Mouse (Mus musculus) liver, embryonic 13.5 days (tissue): ENCODE data around the gene AL607142.1. TPM values are rescaled to one million over a fixed set of nuclear protein-coding genes. Genes with fewer than 3 reads are reported as not detected.

Experiments used
- ATAC-seq: fragments of 200-750 bp; cut with Nextera tagmentation; 2 replicates; pipeline ENCODE4 v1.8.0; 2017; ENCODE audit warnings: low read depth, mild to moderate bottlenecking, moderate number of reproducible peaks, moderate library complexity
- DNase-seq: peaks from one replicate; pipeline ENCODE4 v3.0.0; 2022
- H3K27ac ChIP-seq: fragments of 300-500 bp; sonication (generic); 2 replicates; pipeline ENCODE4 v1.5.1; 2015; ENCODE audit warnings: moderate library complexity, mild to moderate bottlenecking, inconsistent platforms
- H3K27me3 ChIP-seq: fragments of 300-500 bp; sonication (generic); 2 replicates; pipeline ENCODE4 v1.6.1; 2015; ENCODE audit warnings: mild to moderate bottlenecking, inconsistent platforms
- H3K36me3 ChIP-seq: fragments of 300-500 bp; sonication (generic); 2 replicates; pipeline ENCODE4 v1.6.1; 2015; ENCODE audit warnings: mild to moderate bottlenecking, inconsistent platforms
- H3K4me1 ChIP-seq: fragments of 300-500 bp; sonication (generic); replicated peaks from 2 replicates; pipeline ENCODE4 v1.6.1; 2015; ENCODE audit warnings: inconsistent platforms
- H3K4me2 ChIP-seq: fragments of 300-500 bp; sonication (generic); 2 replicates; pipeline ENCODE4 v1.6.1; 2015; ENCODE audit warnings: inconsistent platforms, mild to moderate bottlenecking, moderate library complexity
- H3K4me3 ChIP-seq: fragments of 300-500 bp; sonication (generic); replicated peaks from 2 replicates; pipeline ENCODE4 v1.5.1; 2015; ENCODE audit warnings: mild to moderate bottlenecking, inconsistent platforms
- H3K9ac ChIP-seq: fragments of 300-500 bp; sonication (generic); 2 replicates; pipeline ENCODE4 v1.6.1; 2015; ENCODE audit warnings: mild to moderate bottlenecking, inconsistent platforms
- H3K9me3 ChIP-seq: fragments of 300-500 bp; sonication (generic); replicated peaks from 2 replicates; pipeline ENCODE4 v1.6.1; 2016; ENCODE audit warnings: inconsistent platforms
- WGBS: fragments of 180-500 bp; shearing (Covaris S2); methylation state at CpG from one replicate; pipeline ENCODE4 v1.1.7; 2015; ENCODE audit not compliant: insufficient replicate concordance; 5-methylcytosine and 5-hydroxymethylcytosine counted together
- polyA plus RNA-seq: library from polyadenylated mRNA; unstranded; fragments of >200 nt; fragmentation: Nextera tagmentation; extraction: Ambion mirVana; gene quantifications from 2 replicates; pipeline ENCODE4 v1.2.1, GENCODE M21; 2015

AL607142.1 gene
- polyA plus RNA-seq, 1 experiment from 2014 or later, result not detected

DNA sequence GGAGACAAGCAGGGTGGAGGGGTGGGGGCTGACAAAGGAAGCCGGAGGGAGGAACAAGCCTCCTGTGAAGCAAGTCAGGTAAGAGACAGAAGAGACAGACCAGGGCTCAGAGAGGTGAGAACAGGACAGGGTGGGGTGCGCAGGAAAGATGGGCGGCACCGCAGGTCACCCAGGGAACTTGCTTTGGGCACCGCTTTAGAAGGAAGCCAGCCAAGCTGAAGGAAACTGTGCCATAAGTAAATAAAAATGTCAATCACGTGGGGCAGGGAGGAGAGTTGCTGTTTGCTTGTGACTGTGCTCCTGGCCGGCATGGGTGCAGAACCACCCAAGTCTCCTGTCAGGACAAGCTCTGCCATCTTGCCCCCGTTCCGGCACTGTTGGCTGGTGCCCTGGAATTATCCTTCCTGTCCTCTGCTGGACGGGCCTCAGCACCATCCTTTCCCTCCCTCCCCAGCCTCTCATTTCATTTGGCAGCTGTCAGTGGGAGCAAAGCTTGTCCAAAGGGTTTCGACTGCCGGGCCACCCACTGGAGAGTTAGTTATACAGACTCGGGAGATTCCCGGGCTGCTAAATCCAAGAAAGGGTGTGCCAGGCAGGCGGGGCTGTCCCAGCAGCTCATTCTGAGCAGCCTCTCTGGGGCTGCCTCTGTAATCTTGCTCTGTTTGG is 7.2 kb downstream of the AL607142.1 start:
- H3K27me3 ChIP-seq, result no peaks in the 10 kb centered on the region
- no peak for ATAC-seq
- H3K9ac ChIP-seq, result no peak overlapping the region
- H3K4me2 ChIP-seq, result no peak overlapping the region
- no peaks in the 10 kb centered on the region for H3K9me3 ChIP-seq
- H3K27ac ChIP-seq, result no peak overlapping the region
- H3K36me3 ChIP-seq, result no peaks in the 10 kb centered on the region
- no peak for DNase-seq
- no peak overlapping the region for H3K4me3 ChIP-seq
- WGBS, result 52% methylated on average over 15 of the region's 15 CpGs
- H3K4me1 ChIP-seq, result no peaks in the 10 kb centered on the region

DNA sequence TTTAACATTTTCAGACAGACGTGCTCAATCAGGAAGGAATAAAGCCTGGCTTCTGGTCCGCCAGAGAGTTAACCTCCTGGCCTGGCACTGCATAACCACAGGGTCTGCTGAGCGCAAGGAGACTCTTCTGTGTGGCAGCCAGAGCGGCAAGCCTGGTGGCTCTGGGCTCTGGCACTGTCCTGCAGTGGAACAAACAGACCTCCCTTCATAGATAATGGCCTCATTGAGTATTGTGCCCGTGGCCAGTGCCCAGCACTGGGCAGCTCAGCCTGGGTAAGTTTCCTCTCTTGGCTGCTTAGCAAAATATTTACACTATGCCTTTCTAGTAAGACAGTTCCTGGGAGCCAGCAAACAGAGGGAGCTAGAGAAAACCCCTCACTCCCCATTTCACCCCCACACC is 9.3 kb downstream of the AL607142.1 start:
- Histone ChIP-seq H3K4me1 (no peaks in the 10 kb centered on the region), H3K9me3 (no peaks in the 10 kb centered on the region), H3K27me3 (no peaks in the 10 kb centered on the region), H3K27ac (no peak overlapping the region), H3K4me2 (no peak overlapping the region), H3K36me3 (no peaks in the 10 kb centered on the region), H3K4me3 (no peak overlapping the region), H3K9ac (no peak overlapping the region)
- DNase-seq (no peak), ATAC-seq (no peak)
- WGBS, result 57% methylated on average over 5 of the region's 5 CpGs

GRCm38 (mm10) chr4:120077322-120077721 is 12.5 kb downstream of the AL607142.1 start:
- no peaks in the 10 kb centered on the region for H3K27me3 ChIP-seq
- no peak overlapping the region for H3K4me3 ChIP-seq
- ATAC-seq (no peak), DNase-seq (no peak)
- H3K36me3 ChIP-seq, result no peaks in the 10 kb centered on the region
- H3K4me2 ChIP-seq, result no peak overlapping the region
- no peak overlapping the region for H3K27ac ChIP-seq
- H3K9me3 ChIP-seq, result no peaks in the 10 kb centered on the region
- no peaks in the 10 kb centered on the region for H3K4me1 ChIP-seq
- no peak overlapping the region for H3K9ac ChIP-seq
- WGBS, result 74% methylated on average over 8 of the region's 8 CpGs

DNA sequence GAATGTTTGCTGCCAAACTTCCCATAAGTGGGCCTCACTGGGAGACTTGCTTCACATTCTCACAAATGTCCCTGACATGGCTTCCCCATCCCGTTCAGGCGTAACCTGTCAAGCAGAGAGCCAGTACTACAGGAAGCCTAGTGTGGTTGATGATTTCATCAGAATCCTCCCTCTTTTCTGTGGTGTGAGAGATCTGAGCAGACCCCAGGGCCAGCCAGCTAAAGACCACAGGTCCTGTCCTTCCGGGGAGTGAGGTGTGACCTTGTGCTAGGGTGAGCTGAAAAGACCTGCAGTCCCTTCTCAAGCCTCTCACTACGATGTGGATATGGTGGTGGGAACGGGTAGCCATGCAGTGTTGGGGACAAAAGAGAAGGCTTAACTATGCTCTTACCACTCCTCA is 17.7 kb downstream of the AL607142.1 start:
- Histone ChIP-seq H3K4me1 (no peaks in the 10 kb centered on the region), H3K4me3 (no peak overlapping the region), H3K9ac (no peak overlapping the region), H3K4me2 (no peak overlapping the region), H3K36me3 (no peaks in the 10 kb centered on the region), H3K9me3 (no peaks in the 10 kb centered on the region), H3K27ac (no peak overlapping the region), H3K27me3 (no peaks in the 10 kb centered on the region)
- ATAC-seq, result no peak
- no peak for DNase-seq
- WGBS, result 52% methylated on average over 5 of the region's 5 CpGs

DNA sequence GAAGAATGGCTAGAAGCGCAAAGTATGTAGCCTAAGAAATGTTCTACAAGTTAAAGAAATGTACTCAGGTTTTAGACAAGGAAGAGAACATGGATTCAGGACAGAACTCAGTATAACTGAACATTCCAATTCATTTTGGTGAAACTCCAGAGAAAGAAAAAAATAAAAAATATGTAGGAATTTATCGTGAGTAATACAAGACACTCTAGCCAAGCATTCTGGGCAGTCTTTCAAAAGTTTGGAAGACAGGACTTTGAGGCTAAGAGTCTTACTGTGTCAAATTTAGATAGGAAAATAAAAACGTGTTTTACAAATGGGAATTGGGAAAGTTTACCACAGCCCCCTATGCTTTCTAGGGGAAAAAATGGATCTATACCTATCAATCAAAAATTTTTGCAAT is 18.9 kb downstream of the AL607142.1 start:
- Histone ChIP-seq H3K4me1 (no peaks in the 10 kb centered on the region), H3K36me3 (no peaks in the 10 kb centered on the region), H3K4me2 (no peak overlapping the region), H3K4me3 (no peak overlapping the region), H3K9ac (no peak overlapping the region), H3K27me3 (no peaks in the 10 kb centered on the region), H3K27ac (no peak overlapping the region), H3K9me3 (no peaks in the 10 kb centered on the region)
- no peak for ATAC-seq
- WGBS, result 59% methylated on average over 3 of the region's 3 CpGs
- no peak for DNase-seq

- Histone ChIP-seq H3K9ac (no peak overlapping the region), H3K4me2 (no peak overlapping the region), H3K27me3 (no peaks in the 10 kb centered on the region), H3K36me3 (no peaks in the 10 kb centered on the region), H3K27ac (no peak overlapping the region), H3K9me3 (no peaks in the 10 kb centered on the region), H3K4me3 (no peak overlapping the region), H3K4me1 (no peaks in the 10 kb centered on the region)
- ATAC-seq, result no peak
- 70% methylated on average over 8 of the region's 8 CpGs for WGBS
- no peak for DNase-seq
Observed at GRCm38 (mm10) chr4:120089536-120089935, 24.7 kb downstream of the AL607142.1 start.

- Histone ChIP-seq H3K9me3 (no peaks in the 10 kb centered on the region), H3K27me3 (no peaks in the 10 kb centered on the region), H3K4me2 (no peak overlapping the region), H3K27ac (no peak overlapping the region), H3K36me3 (no peaks in the 10 kb centered on the region), H3K4me1 (no peaks in the 10 kb centered on the region), H3K9ac (no peak overlapping the region), H3K4me3 (no peak overlapping the region)
- WGBS, result 34% methylated on average over 1 of the region's 1 CpGs
- DNase-seq (no peak), ATAC-seq (no peak)
Observed at GRCm38 (mm10) chr4:120091997-120092783, 27.4 kb downstream of the AL607142.1 start.

GRCm38 (mm10) chr4:120096935-120097334 is 32.1 kb downstream of the AL607142.1 start:
- peaks cover 3% of the 10 kb centered on the region; the same call in 1 of the 2 replicates for H3K9me3 ChIP-seq
- no peaks in the 10 kb centered on the region for H3K36me3 ChIP-seq
- ATAC-seq (no peak), DNase-seq (no peak)
- H3K4me2 ChIP-seq, result no peak overlapping the region
- H3K4me1 ChIP-seq, result no peaks in the 10 kb centered on the region
- no peak overlapping the region for H3K4me3 ChIP-seq
- no peak overlapping the region for H3K27ac ChIP-seq
- H3K27me3 ChIP-seq, result no peaks in the 10 kb centered on the region
- H3K9ac ChIP-seq, result no peak overlapping the region
- 79% methylated on average over 19 of the region's 19 CpGs for WGBS

DNA sequence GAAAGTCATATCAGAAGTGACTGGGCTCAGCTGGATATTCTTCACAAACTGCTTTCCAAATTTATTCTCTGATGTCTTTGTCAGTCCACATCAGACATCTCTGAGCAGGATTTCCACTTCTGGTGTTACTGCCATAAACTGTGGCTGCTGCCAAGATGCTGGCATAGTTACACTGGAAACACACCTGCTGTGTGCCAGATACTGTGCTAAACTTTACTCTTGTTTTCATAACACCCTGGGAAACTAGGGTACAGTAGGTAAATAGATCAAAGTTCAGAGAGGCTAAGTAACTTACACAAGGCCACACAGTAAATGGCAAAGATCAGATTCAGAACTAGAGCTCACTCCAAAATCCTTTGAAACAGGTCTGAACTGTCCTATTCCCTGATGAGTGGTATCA is 36.4 kb downstream of the AL607142.1 start:
- Histone ChIP-seq H3K4me2 (no peak overlapping the region), H3K9me3 (peaks cover 3% of the 10 kb centered on the region; the same call in 1 of the 2 replicates), H3K9ac (no peak overlapping the region), H3K27me3 (no peaks in the 10 kb centered on the region), H3K4me3 (no peak overlapping the region), H3K4me1 (no peaks in the 10 kb centered on the region), H3K27ac (no peak overlapping the region), H3K36me3 (no peaks in the 10 kb centered on the region)
- ATAC-seq (no peak), DNase-seq (no peak)

- Histone ChIP-seq H3K4me3 (no peak overlapping the region), H3K4me2 (no peak overlapping the region), H3K36me3 (no peaks in the 10 kb centered on the region), H3K4me1 (no peaks in the 10 kb centered on the region), H3K9ac (no peak overlapping the region), H3K27ac (no peak overlapping the region), H3K27me3 (no peaks in the 10 kb centered on the region), H3K9me3 (no peaks in the 10 kb centered on the region)
- 46% methylated on average over 5 of the region's 5 CpGs for WGBS
- no peak for ATAC-seq
- no peak for DNase-seq
Observed at GRCm38 (mm10) chr4:120104599-120104998, 39.8 kb downstream of the AL607142.1 start.

DNA sequence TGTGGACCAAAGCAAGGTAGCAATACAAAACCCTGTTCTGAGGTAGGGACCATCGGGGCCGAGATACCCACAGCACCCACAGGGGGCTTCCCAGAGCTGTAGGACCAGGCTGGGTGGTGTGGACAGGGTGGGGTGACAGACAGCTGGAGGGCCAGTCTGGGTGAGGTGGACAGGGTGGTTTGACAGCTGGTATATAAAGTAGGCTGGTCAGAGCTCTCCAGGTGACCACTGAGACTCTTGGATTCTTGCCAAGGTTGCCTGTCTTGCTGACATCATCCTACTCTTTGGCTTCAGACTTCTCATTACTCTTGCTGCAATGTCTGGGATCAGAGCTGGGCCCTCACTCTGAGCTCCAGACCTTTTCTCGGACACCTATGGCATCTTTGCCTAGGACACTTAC is 41.6 kb downstream of the AL607142.1 start:
- Histone ChIP-seq H3K4me2 (no peak overlapping the region), H3K27ac (no peak overlapping the region), H3K9ac (no peak overlapping the region), H3K9me3 (no peaks in the 10 kb centered on the region), H3K27me3 (no peaks in the 10 kb centered on the region), H3K4me1 (no peaks in the 10 kb centered on the region), H3K36me3 (no peaks in the 10 kb centered on the region), H3K4me3 (no peak overlapping the region)
- ATAC-seq (no peak), DNase-seq (no peak)
- 76% methylated on average over 3 of the region's 3 CpGs for WGBS

DNA sequence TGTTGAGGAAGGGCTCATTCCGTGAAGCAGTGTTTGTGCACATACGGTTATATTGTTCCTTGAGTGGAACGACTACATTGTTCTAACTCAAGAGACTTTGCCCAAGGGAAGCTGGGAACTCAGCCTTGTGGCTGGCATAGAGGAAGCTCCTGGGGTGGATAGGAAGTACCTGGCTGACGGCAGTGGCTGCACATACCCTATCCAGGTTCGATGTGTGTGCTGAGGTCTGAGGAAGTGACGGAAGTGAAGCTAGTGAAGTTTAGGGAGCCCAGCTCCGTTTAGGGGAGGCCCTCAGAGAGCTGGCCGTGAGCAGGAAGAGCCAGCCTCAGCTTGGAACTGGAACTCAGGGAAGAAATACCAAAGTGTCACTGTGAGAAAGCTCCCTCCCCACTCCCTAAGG is 43.0 kb downstream of the AL607142.1 start:
- no peak overlapping the region for H3K4me2 ChIP-seq
- WGBS, result 42% methylated on average over 8 of the region's 8 CpGs
- H3K4me1 ChIP-seq, result no peaks in the 10 kb centered on the region
- H3K9ac ChIP-seq, result no peak overlapping the region
- no peaks in the 10 kb centered on the region for H3K36me3 ChIP-seq
- no peak overlapping the region for H3K27ac ChIP-seq
- no peaks in the 10 kb centered on the region for H3K9me3 ChIP-seq
- DNase-seq (no peak), ATAC-seq (no peak)
- H3K4me3 ChIP-seq, result no peak overlapping the region
- H3K27me3 ChIP-seq, result no peaks in the 10 kb centered on the region
